Mouse (Mus musculus) gastrocnemius, postnatal 4 days (tissue): ENCODE measurements around the gene Zdhhc11. TPM values are rescaled to one million over a fixed set of nuclear protein-coding genes. Genes with fewer than 3 reads are reported as not detected.
"Not testable (repeated sequence)": the region's sequence is repeated elsewhere in the genome, so short reads cannot be mapped to it uniquely, and the experiment has no call there.

Source experiments
- DNase-seq, 2 experiments: peaks; one replicate each; pipeline ENCODE4 v3.0.0; 2021 to 2022; ENCODE audit warnings: low spot score in 2 of 2, mixed read lengths in 2 of 2
- total RNA-seq, 2 experiments: library from RNA; stranded (reverse); gene quantifications; 2 replicates each; pipeline ENCODE4 v1.2.3; 2021

The Zdhhc11 gene
- total RNA-seq, 2 experiments from 2014 or later: not detected

- DNase-seq: no peak
Measured at GRCm38 (mm10) chr13:74001492-74001891, 37.8 kb downstream of the Zdhhc11 start.

GRCm38 (mm10) chr13:74006881-74007280, 43.2 kb downstream of the Zdhhc11 start:
- DNase-seq: not testable (repeated sequence)

- DNase-seq: not testable (repeated sequence)
Measured at GRCm38 (mm10) chr13:74008216-74008615, 44.6 kb downstream of the Zdhhc11 start.

GRCm38 (mm10) chr13:74008948-74009718, 45.5 kb downstream of the Zdhhc11 start, which contains the start of gene Tppp:
Tppp (plus strand) TSS chr13:74009407.
- peak; percentile 83 to 89 for DNase-seq

GRCm38 (mm10) chr13:74009791-74010614, 46.4 kb downstream of the Zdhhc11 start:
- DNase-seq: peak in 1 of 2 experiments; percentile 54

- no peak for DNase-seq
Measured at GRCm38 (mm10) chr13:74010678-74011077, 47.0 kb downstream of the Zdhhc11 start.

GRCm38 (mm10) chr13:74015908-74016307, 52.3 kb downstream of the Zdhhc11 start:
- no peak for DNase-seq

GRCm38 (mm10) chr13:74017426-74017825, 53.8 kb downstream of the Zdhhc11 start:
- no peak for DNase-seq

GRCm38 (mm10) chr13:74019006-74019405, 55.4 kb downstream of the Zdhhc11 start:
- not testable (repeated sequence) for DNase-seq

GRCm38 (mm10) chr13:74025151-74026081, 61.8 kb downstream of the Zdhhc11 start:
- no peak for DNase-seq

- peak in 1 of 2 experiments; percentile 42 for DNase-seq
Measured at GRCm38 (mm10) chr13:74026215-74026614, 62.6 kb downstream of the Zdhhc11 start.

- DNase-seq: no peak
Measured at GRCm38 (mm10) chr13:74028116-74028515, 64.5 kb downstream of the Zdhhc11 start.

GRCm38 (mm10) chr13:74029013-74029412, 65.4 kb downstream of the Zdhhc11 start:
- DNase-seq: no peak

- DNase-seq: no peak
Measured at GRCm38 (mm10) chr13:74030691-74031090, 67.0 kb downstream of the Zdhhc11 start.

- no peak for DNase-seq
Measured at GRCm38 (mm10) chr13:74031133-74031532, 67.5 kb downstream of the Zdhhc11 start.

- DNase-seq: no peak
Measured at GRCm38 (mm10) chr13:74034756-74035155, 71.1 kb downstream of the Zdhhc11 start.

- no peak for DNase-seq
Measured at GRCm38 (mm10) chr13:74035776-74036175, 72.1 kb downstream of the Zdhhc11 start.

- no peak for DNase-seq
Measured at GRCm38 (mm10) chr13:74039926-74040325, 76.3 kb downstream of the Zdhhc11 start.
